Mouse (Mus musculus): ENCODE data around the gene Myof.
A peak's percentile ranks its signal among the peaks of the same experiment; 100 is the strongest.

The Myof gene

GRCm38 (mm10) chr19:38042261-38042722 lies 1.1 kb downstream of the Myof start:
- DNase-seq (ENCODE audit: low read depth, low spot score): no peak

- no peak for DNase-seq (ENCODE audit: low read depth, low spot score)
Measured at GRCm38 (mm10) chr19:38038267-38038666, 5.1 kb downstream of the Myof start.

GRCm38 (mm10) chr19:38035766-38036165 lies 7.6 kb downstream of the Myof start:
- DNase-seq (ENCODE audit: low read depth, low spot score): no peak

- DNase-seq (ENCODE audit: low read depth, low spot score): no peak
Measured at GRCm38 (mm10) chr19:38034696-38035095, 8.7 kb downstream of the Myof start.

GRCm38 (mm10) chr19:38033735-38034057 lies 9.7 kb downstream of the Myof start:
- no peak for DNase-seq (ENCODE audit: low read depth, low spot score)

GRCm38 (mm10) chr19:38032993-38033734 lies 10.2 kb downstream of the Myof start:
- DNase-seq (ENCODE audit: low read depth, low spot score): no peak

GRCm38 (mm10) chr19:38031144-38031543 lies 12.2 kb downstream of the Myof start:
- no peak for DNase-seq (ENCODE audit: low read depth, low spot score)

GRCm38 (mm10) chr19:38030673-38031137 lies 12.7 kb downstream of the Myof start:
- DNase-seq (ENCODE audit: low read depth, low spot score): peak; percentile 19

GRCm38 (mm10) chr19:38029871-38030270 lies 13.5 kb downstream of the Myof start:
- DNase-seq (ENCODE audit: low read depth, low spot score): no peak

- DNase-seq (ENCODE audit: low read depth, low spot score): no peak
Measured at GRCm38 (mm10) chr19:38029292-38029691, 14.1 kb downstream of the Myof start.

GRCm38 (mm10) chr19:38027881-38028521 lies 15.4 kb downstream of the Myof start:
- DNase-seq (ENCODE audit: low read depth, low spot score): no peak

GRCm38 (mm10) chr19:38027389-38027788 lies 16.0 kb downstream of the Myof start:
- DNase-seq (ENCODE audit: low read depth, low spot score): no peak

- peak; percentile 87 for DNase-seq (ENCODE audit: low read depth, low spot score)
Measured at GRCm38 (mm10) chr19:38026211-38026624, 17.2 kb downstream of the Myof start.

GRCm38 (mm10) chr19:38025254-38026041 lies 17.9 kb downstream of the Myof start:
- no peak for DNase-seq (ENCODE audit: low read depth, low spot score)

- no peak for DNase-seq (ENCODE audit: low read depth, low spot score)
Measured at GRCm38 (mm10) chr19:38023603-38024002, 19.8 kb downstream of the Myof start.

- DNase-seq (ENCODE audit: low read depth, low spot score): no peak
Measured at GRCm38 (mm10) chr19:38022710-38023109, 20.7 kb downstream of the Myof start.

GRCm38 (mm10) chr19:38015873-38016254 lies 27.5 kb downstream of the Myof start:
- no peak for DNase-seq (ENCODE audit: low read depth, low spot score)

- DNase-seq (ENCODE audit: low read depth, low spot score): no peak
Measured at GRCm38 (mm10) chr19:38015180-38015872, 28.1 kb downstream of the Myof start.

- no peak for DNase-seq (ENCODE audit: low read depth, low spot score)
Measured at GRCm38 (mm10) chr19:38014443-38014842, 28.9 kb downstream of the Myof start.

- no peak for DNase-seq (ENCODE audit: low read depth, low spot score)
Measured at GRCm38 (mm10) chr19:38011379-38011778, 32.0 kb downstream of the Myof start.

GRCm38 (mm10) chr19:38004809-38005380 lies 38.5 kb downstream of the Myof start:
- DNase-seq (ENCODE audit: low read depth, low spot score): no peak

Measured in A20 (cell line).